Mouse (Mus musculus): Measurements from ENCODE around the gene S1pr4. TPM values are rescaled to one million over a fixed set of nuclear protein-coding genes. Genes with fewer than 3 reads are reported as not detected.

S1pr4 gene
- polyA plus RNA-seq, 1 experiment from 2014 or later: 0.24 TPM

GRCm38 (mm10) chr10:81496264-81496901 lies 3.5 kb downstream of the S1pr4 start, which contains the start of gene Ncln:
Gene Ncln, minus strand, starts transcription at chr10:81496392.
- Histone ChIP-seq H3K27ac (replicated peaks in 1 of 2; ENCODE audit: control insufficient read depth in 1 of 2, insufficient read depth in 1 of 2, low read depth in 2 of 2, low read length in 2 of 2) (peak within 1 kb of the TSS; percentile 74 to 76), H3K27me3 (ENCODE audit: control insufficient read depth, insufficient read depth, low read length) (no peaks in the 10 kb centered on the region), H3K9me3 (ENCODE audit: control insufficient read depth, low read length) (no peaks in the 10 kb centered on the region), H3K4me2 (ENCODE audit: low read length) (peak within 1 kb of the TSS; percentile 84), H3K9ac (ENCODE audit: low read length) (peak within 1 kb of the TSS; percentile 88), H3K4me3 (ENCODE audit: control insufficient read depth in 1 of 2, insufficient read depth in 1 of 2, low read depth in 1 of 2, low read length in 2 of 2) (peak within 1 kb of the TSS; percentile 72 to 90), H3K36me3 (ENCODE audit: control insufficient read depth, insufficient read depth, low read length) (peaks cover 20% of the 10 kb centered on the region), H3K4me1 (ENCODE audit: control insufficient read depth in 2 of 2, insufficient read depth in 2 of 2, low read length in 2 of 2) (peaks cover 9 to 12% of the 10 kb centered on the region in 2 experiments; a peak in 3 of 4 replicates)
- peak; percentile 93 for ATAC-seq (ENCODE audit: insufficient number of reproducible peaks, insufficient read depth, low FRiP score, low read depth)
- under 1% methylated on average over 40 of the region's 45 CpGs for WGBS

- H3K27ac ChIP-seq (replicated peaks in 1 of 2; ENCODE audit: control insufficient read depth in 1 of 2, insufficient read depth in 1 of 2, low read depth in 2 of 2, low read length in 2 of 2): peak overlapping the region in 1 of 2 experiments; percentile 74; a peak in 2 of 4 replicates
- H3K27me3 ChIP-seq (ENCODE audit: control insufficient read depth, insufficient read depth, low read length): no peaks in the 10 kb centered on the region
- no peaks in the 10 kb centered on the region for H3K9me3 ChIP-seq (ENCODE audit: control insufficient read depth, low read length)
- H3K36me3 ChIP-seq (ENCODE audit: control insufficient read depth, insufficient read depth, low read length): peaks cover 27% of the 10 kb centered on the region
- under 1% methylated on average over 40 of the region's 41 CpGs for WGBS
- no peak; the same call in 1 of the 2 replicates for ATAC-seq (ENCODE audit: insufficient number of reproducible peaks, insufficient read depth, low FRiP score, low read depth)
- H3K4me1 ChIP-seq (ENCODE audit: control insufficient read depth in 2 of 2, insufficient read depth in 2 of 2, low read length in 2 of 2): peaks cover 9 to 12% of the 10 kb centered on the region in 2 experiments; a peak in 3 of 4 replicates
- peak overlapping the region; percentile 84 for H3K4me2 ChIP-seq (ENCODE audit: low read length)
- H3K4me3 ChIP-seq (ENCODE audit: control insufficient read depth in 1 of 2, insufficient read depth in 1 of 2, low read depth in 1 of 2, low read length in 2 of 2): peak overlapping the region; percentile 72 to 90
- peak overlapping the region; percentile 88 for H3K9ac ChIP-seq (ENCODE audit: low read length)
Observed at GRCm38 (mm10) chr10:81495616-81496263, 4.2 kb downstream of the S1pr4 start.

GRCm38 (mm10) chr10:81495151-81495550 lies 4.8 kb downstream of the S1pr4 start:
- Histone ChIP-seq H3K4me1 (ENCODE audit: control insufficient read depth in 2 of 2, insufficient read depth in 2 of 2, low read length in 2 of 2) (peaks cover 9 to 12% of the 10 kb centered on the region in 2 experiments; a peak in 3 of 4 replicates), H3K9me3 (ENCODE audit: control insufficient read depth, low read length) (no peaks in the 10 kb centered on the region), H3K9ac (ENCODE audit: low read length) (peak overlapping the region; percentile 88), H3K27me3 (ENCODE audit: control insufficient read depth, insufficient read depth, low read length) (no peaks in the 10 kb centered on the region), H3K4me2 (ENCODE audit: low read length) (peak overlapping the region; percentile 84), H3K27ac (replicated peaks in 1 of 2; ENCODE audit: control insufficient read depth in 1 of 2, insufficient read depth in 1 of 2, low read depth in 2 of 2, low read length in 2 of 2) (no peak overlapping the region), H3K36me3 (ENCODE audit: control insufficient read depth, insufficient read depth, low read length) (peaks cover 33% of the 10 kb centered on the region), H3K4me3 (ENCODE audit: control insufficient read depth in 1 of 2, insufficient read depth in 1 of 2, low read depth in 1 of 2, low read length in 2 of 2) (peak overlapping the region; percentile 72 to 90)
- 74% methylated on average over 6 of the region's 6 CpGs for WGBS
- no peak for ATAC-seq (ENCODE audit: insufficient number of reproducible peaks, insufficient read depth, low FRiP score, low read depth)

- WGBS: 85% methylated on average over 11 of the region's 11 CpGs
- Histone ChIP-seq H3K36me3 (ENCODE audit: control insufficient read depth, insufficient read depth, low read length) (peaks cover 40% of the 10 kb centered on the region), H3K27me3 (ENCODE audit: control insufficient read depth, insufficient read depth, low read length) (no peaks in the 10 kb centered on the region), H3K4me1 (ENCODE audit: control insufficient read depth in 2 of 2, insufficient read depth in 2 of 2, low read length in 2 of 2) (peaks cover 9 to 12% of the 10 kb centered on the region in 2 experiments; a peak in 3 of 4 replicates), H3K9ac (ENCODE audit: low read length) (no peak overlapping the region), H3K4me2 (ENCODE audit: low read length) (no peak overlapping the region), H3K4me3 (ENCODE audit: control insufficient read depth in 1 of 2, insufficient read depth in 1 of 2, low read depth in 1 of 2, low read length in 2 of 2) (no peak overlapping the region; a peak in 1 of 4 replicates), H3K27ac (replicated peaks in 1 of 2; ENCODE audit: control insufficient read depth in 1 of 2, insufficient read depth in 1 of 2, low read depth in 2 of 2, low read length in 2 of 2) (no peak overlapping the region), H3K9me3 (ENCODE audit: control insufficient read depth, low read length) (no peaks in the 10 kb centered on the region)
- no peak for ATAC-seq (ENCODE audit: insufficient number of reproducible peaks, insufficient read depth, low FRiP score, low read depth)
Observed at GRCm38 (mm10) chr10:81494260-81495041, 5.5 kb downstream of the S1pr4 start.

- no peak overlapping the region for H3K9ac ChIP-seq (ENCODE audit: low read length)
- H3K36me3 ChIP-seq (ENCODE audit: control insufficient read depth, insufficient read depth, low read length): peaks cover 47% of the 10 kb centered on the region
- no peak overlapping the region for H3K4me2 ChIP-seq (ENCODE audit: low read length)
- 81% methylated on average over 8 of the region's 8 CpGs for WGBS
- no peaks in the 10 kb centered on the region for H3K27me3 ChIP-seq (ENCODE audit: control insufficient read depth, insufficient read depth, low read length)
- H3K4me3 ChIP-seq (ENCODE audit: control insufficient read depth in 1 of 2, insufficient read depth in 1 of 2, low read depth in 1 of 2, low read length in 2 of 2): no peak overlapping the region
- no peak for ATAC-seq (ENCODE audit: insufficient number of reproducible peaks, insufficient read depth, low FRiP score, low read depth)
- no peaks in the 10 kb centered on the region for H3K9me3 ChIP-seq (ENCODE audit: control insufficient read depth, low read length)
- peaks cover 9 to 12% of the 10 kb centered on the region in 2 experiments; a peak in 3 of 4 replicates for H3K4me1 ChIP-seq (ENCODE audit: control insufficient read depth in 2 of 2, insufficient read depth in 2 of 2, low read length in 2 of 2)
- no peak overlapping the region for H3K27ac ChIP-seq (replicated peaks in 1 of 2; ENCODE audit: control insufficient read depth in 1 of 2, insufficient read depth in 1 of 2, low read depth in 2 of 2, low read length in 2 of 2)
Observed at GRCm38 (mm10) chr10:81493601-81494220, 6.2 kb downstream of the S1pr4 start.

GRCm38 (mm10) chr10:81492606-81493240 lies 7.2 kb downstream of the S1pr4 start:
- Histone ChIP-seq H3K36me3 (ENCODE audit: control insufficient read depth, insufficient read depth, low read length) (peaks cover 57% of the 10 kb centered on the region), H3K9me3 (ENCODE audit: control insufficient read depth, low read length) (no peaks in the 10 kb centered on the region), H3K9ac (ENCODE audit: low read length) (no peak overlapping the region), H3K27me3 (ENCODE audit: control insufficient read depth, insufficient read depth, low read length) (no peaks in the 10 kb centered on the region), H3K4me2 (ENCODE audit: low read length) (no peak overlapping the region), H3K4me1 (ENCODE audit: control insufficient read depth in 2 of 2, insufficient read depth in 2 of 2, low read length in 2 of 2) (peaks cover 14 to 18% of the 10 kb centered on the region in 2 experiments; a peak in 3 of 4 replicates), H3K4me3 (ENCODE audit: control insufficient read depth in 1 of 2, insufficient read depth in 1 of 2, low read depth in 1 of 2, low read length in 2 of 2) (no peak overlapping the region), H3K27ac (replicated peaks in 1 of 2; ENCODE audit: control insufficient read depth in 1 of 2, insufficient read depth in 1 of 2, low read depth in 2 of 2, low read length in 2 of 2) (no peak overlapping the region)
- no peak for ATAC-seq (ENCODE audit: insufficient number of reproducible peaks, insufficient read depth, low FRiP score, low read depth)
- WGBS: 93% methylated on average over 11 of the region's 11 CpGs
